Mouse (Mus musculus): ENCODE measurements around the gene Gm21970. TPM values are rescaled to one million over a fixed set of nuclear protein-coding genes. Genes with fewer than 3 reads are reported as not detected.

Gm21970 gene
- total RNA-seq, 2 experiments from 2014 or later: not detected

DNA sequence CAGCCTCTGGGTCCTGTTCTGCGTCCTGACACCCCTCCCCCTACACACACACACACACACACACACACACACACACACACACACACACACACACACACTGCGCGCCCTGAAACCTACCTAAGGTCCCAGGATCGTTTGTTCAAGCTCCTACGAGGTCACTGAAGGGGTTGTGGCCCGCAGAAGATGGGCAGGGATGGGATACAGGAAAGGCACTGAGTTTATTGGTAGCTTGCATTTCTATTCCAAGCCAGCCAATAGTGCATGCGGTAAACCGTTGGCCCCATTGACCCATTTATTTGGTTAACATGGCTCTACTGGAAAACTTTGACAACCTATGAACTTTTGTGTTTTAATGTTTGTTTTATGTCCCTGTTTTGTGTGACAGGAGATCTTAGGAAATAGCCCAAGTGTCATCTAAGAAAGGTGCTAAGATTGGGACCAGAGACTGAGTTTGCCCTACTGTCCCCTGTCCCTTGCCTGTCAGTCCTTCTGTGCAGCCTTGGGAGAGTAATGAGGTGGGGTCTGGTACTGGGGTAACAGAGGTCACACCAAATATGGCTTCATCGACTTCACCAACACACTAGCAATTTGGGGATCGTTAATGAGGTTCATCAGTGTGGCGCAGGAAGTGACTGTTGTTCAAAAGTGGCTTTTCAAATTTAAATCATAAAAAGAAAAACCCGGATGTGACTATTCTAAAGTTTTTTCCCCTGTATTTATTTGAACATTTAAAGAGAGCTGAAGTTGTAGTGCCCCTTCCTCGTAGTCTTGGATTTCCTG is 17.9 kb upstream of the Gm21970 start:
- no peak for DNase-seq

DNA sequence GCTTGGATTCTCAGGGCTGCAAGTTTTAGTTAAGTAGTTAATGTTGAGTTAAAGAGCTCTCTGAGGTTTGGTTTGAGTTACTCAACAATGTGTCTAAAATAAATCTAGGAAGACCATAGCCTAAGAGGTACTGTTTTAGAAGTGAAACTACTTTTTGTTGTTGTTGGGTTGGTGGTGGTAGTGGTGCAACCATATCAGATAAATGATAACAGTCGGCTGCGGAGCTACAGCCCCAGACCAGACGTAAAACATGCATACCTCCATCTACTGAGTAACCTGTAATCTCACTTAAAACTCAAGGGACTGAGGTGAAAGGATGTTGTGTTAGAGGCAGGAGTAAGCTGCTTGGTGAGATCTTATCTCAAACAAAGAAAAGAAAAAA is 17.3 kb upstream of the Gm21970 start:
- DNase-seq: no peak

DNA sequence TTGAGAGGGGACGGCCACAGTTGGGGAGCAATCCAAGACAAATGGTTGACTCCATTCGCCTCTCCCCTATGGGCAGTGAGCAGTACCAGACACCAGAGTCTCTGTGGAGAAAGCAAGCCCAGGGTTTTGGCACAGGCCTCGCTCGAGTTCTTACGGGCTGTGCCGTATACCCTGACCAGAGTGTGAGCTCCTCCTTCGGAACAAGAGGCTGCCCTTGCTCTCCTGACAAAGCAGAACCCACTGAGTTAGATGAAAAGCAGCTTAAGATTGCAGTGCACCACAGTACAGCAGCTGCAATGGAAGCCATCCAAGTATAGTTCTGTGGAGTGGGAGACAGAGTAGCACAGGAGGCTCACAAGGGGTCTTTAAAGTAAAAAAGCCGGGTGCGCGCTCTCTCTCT is 14.8 kb upstream of the Gm21970 start:
- DNase-seq: no peak

GRCm38 (mm10) chr16:91378431-91378986 is 13.0 kb upstream of the Gm21970 start:
- no peak for DNase-seq

DNA sequence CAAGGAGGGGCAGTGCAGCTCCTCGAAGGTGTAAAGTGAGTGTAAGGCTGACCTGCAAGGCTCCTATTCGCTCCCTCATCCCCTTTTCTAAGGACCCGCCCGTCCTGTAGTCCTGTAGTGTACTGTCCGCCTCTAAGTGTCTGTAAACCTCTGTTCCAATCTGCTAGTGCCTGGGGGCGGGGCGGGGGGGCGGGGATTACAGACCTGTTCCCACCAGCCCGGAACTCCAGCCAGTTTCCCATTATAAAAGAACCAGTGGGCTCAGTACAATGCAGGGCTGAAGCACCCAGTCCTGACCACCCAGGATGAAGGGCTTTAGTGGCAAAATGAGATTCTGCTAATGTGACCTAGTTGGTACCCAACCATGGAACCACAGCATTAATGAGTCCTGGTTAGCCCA is 12.5 kb upstream of the Gm21970 start:
- DNase-seq: no peak

DNA sequence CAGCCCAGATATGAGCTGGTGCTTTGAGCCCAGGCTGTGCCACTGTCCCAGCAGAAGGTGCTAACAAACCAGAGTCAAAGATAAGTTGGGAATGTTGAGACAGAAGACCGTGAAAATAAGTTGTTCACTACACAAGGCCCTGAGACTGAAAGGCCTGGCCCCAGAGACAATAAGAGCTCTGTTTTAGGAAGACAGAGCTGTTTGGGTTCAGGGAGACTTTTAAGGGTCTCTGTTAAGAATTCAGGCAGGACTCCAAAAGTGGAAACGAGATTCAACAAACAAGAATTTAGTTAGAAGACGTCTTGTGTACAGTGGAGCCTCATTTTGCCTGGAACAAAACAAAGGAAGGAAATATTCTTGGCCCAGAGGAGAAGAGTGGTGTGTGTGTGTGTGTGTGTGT is 12.1 kb upstream of the Gm21970 start:
- no peak for DNase-seq

DNA sequence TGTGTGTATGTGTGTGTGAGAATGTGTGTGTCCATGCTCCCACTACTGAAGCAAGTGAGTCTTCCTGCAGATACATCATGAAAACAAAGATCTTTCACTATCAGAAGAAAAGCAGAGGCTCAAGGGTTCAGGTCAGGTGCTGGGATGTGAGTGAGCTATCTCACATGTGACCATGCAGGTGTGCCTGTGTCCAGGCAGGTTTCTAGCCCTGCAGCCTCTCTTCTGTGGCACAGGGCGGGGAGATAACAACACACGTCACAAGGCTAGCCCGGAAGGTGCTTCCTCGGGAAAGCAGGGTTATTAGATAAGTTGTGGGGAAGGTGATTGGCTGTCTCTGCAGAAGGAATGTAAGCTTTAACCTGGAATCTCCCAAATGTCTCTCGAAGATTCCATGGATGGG is 11.4 kb upstream of the Gm21970 start:
- DNase-seq: no peak

DNA sequence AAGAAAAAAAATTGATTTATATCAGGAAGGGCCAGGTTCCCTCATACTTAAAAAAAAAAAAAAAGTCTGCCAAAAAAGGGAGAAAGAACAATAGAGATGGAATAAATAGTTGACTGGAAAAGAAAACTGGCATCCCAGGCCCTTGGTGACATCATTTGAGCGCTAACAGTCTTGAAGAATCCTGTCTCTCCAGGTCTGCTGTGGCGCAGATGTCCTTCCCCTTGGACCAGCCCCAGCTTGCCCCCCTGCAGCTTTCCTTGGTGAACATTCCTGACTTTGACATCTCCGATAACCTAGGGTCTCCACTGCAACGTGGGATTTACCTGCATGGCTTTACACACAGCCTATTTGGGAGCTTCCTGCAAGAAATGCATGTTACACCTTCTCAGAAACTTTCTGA is 9.9 kb upstream of the Gm21970 start:
- no peak for DNase-seq

GRCm38 (mm10) chr16:91382261-91382790 is 9.2 kb upstream of the Gm21970 start:
- no peak for DNase-seq

DNA sequence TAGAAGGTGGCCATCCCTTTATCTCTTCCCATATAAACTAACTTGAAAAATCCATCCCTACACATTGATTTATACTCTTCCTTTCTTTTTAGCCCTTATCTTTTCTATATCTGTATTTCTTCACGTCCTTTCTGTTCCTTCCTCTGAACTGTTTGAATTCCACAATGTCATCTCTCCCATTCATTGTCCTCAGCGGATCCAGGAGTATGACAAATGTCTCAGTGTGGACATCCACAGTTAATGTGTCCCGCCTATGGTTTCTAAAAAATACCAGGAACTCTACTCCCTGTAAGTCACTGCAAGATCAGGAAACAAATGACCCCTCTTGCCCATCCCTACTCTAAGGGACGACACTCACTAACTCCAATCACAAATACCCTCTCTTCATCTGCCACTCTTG is 7.3 kb upstream of the Gm21970 start:
- no peak for DNase-seq

GRCm38 (mm10) chr16:91385621-91386020 is 5.9 kb upstream of the Gm21970 start:
- DNase-seq: peak; percentile 45

- DNase-seq: no peak
Observed at GRCm38 (mm10) chr16:91386419-91387120, 5.0 kb upstream of the Gm21970 start.

- DNase-seq: no peak
Observed at GRCm38 (mm10) chr16:91387121-91387486, 4.4 kb upstream of the Gm21970 start.

DNA sequence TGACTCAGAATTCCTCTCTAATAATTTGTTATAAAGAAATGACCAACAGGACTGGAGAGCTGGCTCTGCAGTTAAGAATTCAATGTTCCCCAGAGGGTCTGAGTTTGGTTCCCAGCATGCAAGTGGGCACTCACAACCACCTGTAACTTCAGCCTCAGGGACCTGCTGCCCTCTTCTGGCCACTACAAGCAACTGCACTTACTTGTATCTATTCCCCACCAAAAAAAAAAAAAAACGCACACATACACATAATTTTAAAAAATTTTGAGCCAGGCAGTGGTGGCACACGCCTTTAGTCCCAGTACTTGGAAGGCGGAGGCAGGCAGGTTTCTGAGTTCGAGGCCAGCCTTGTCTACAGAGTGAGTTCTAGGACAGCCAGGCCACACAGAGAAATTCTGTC is 1.4 kb upstream of the Gm21970 start:
- no peak for DNase-seq

DNA sequence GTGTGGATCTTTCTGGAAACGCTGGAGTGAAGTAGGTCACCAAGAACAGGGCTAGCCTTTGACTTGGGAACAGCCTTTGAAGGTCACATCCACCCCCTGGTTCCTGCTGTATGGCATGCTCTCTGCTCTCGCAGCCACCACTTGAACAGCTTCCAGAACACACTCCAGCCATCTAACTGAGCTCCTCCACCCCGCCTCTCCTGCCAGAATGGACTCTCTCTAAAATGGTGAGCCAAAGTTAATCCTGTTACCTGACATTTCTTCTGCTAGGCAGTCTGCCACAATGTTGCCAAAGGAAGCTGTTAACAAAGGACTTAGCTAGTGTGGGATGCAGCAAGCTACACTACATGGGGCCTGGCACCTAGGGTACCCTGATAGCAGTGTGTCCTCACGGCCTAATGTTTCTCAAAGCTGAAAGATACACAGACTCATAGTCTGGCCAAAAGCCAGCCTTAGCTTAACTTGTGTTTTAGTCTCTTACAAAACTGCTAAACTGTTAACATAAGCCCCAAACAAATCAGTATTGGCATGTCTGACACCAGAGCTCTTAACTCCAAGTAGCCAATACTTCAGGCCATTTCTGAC is 3.4 kb downstream of the Gm21970 start:
- DNase-seq: peak; percentile 47

- DNase-seq: no peak
Observed at GRCm38 (mm10) chr16:91395633-91396392, 4.3 kb downstream of the Gm21970 start.

DNA sequence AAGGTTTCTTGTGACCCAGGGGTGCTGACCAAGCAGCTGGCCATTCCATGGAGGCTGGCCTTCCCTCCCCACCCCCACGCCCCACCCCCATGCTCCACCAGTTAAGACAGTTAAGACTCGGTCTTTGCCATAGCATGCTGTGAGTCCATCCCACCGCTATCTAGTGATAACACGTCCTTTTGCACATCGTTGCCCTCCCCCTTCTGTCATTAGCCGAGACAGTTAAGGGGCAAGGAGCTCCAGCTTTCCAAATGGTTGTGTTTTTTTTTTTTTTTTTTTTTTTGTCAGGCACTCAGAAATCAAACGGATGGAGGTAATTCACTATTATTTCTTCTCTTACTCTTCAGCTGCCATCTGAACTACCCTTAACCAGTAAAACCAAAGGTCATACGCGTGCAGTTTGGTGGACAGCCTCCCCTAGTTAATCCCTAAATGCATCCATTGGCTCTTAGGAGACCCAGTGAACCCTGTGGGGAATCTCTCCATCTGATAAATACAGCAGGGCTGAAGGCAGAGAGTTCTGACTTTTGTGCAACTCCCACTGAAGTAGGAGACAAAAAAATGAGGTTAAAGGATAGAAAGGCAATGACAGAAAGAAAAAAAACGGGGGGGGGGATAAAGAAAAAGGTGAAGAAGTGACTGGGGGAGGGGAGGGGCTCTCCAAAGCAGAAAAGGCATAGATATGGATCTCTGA is 5.5 kb downstream of the Gm21970 start:
- DNase-seq: no peak

DNA sequence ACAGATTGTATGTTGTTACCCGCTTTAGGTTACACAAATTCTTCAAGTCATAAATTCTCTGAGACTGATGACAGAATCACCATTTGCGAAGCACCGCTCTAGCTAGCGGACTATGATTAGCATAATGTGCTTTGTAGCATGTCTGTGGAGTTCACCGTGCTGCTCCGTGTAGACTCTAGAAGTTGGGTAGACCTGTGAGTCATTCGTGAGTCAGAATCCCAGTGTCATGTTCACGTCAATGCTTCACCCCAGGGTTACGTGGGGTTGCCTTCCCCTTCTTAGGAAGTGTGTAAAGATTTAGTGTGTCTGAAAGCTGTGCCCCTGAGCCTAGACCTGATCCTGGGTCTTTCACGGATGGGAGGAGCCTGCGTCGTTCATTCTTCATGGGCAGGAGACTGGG is 6.5 kb downstream of the Gm21970 start:
- no peak for DNase-seq

- DNase-seq: no peak
Observed at GRCm38 (mm10) chr16:91398944-91399343, 7.4 kb downstream of the Gm21970 start.

GRCm38 (mm10) chr16:91401569-91402165 is 10.1 kb downstream of the Gm21970 start:
- DNase-seq: no peak

- DNase-seq: no peak
Observed at GRCm38 (mm10) chr16:91403784-91404183, 12.3 kb downstream of the Gm21970 start.
